Mouse (Mus musculus) intestine, embryonic 14.5 days (tissue): ENCODE results near the gene Grid2ip. TPM values are rescaled to one million over a fixed set of nuclear protein-coding genes. Genes with fewer than 3 reads are reported as not detected.
"Not testable (repeated sequence)": the region's sequence is repeated elsewhere in the genome, so short reads cannot be mapped to it uniquely, and the experiment has no call there.

Source experiments
- ATAC-seq: fragments of 200-750 bp; cut with Nextera tagmentation; replicated peaks from 2 replicates; pipeline ENCODE4 v1.8.0; 2017; ENCODE audit warnings: low read depth, moderate number of reproducible peaks, moderate TSS enrichment, moderate library complexity; ENCODE audit not compliant: low FRiP score, low TSS enrichment
- DNase-seq: peaks from one replicate; pipeline ENCODE4 v3.0.0-alpha.2; 2018; ENCODE audit warnings: low spot score
- H3K27ac ChIP-seq: fragments of 300-500 bp; sonication (generic); 2 replicates; pipeline ENCODE4 v1.5.1; 2014; ENCODE audit warnings: low read depth, mild to moderate bottlenecking, control low read depth
- H3K27me3 ChIP-seq: fragments of 300-500 bp; sonication (generic); replicated peaks from 2 replicates; pipeline ENCODE4 v1.6.1; 2014; ENCODE audit warnings: low read length, control low read depth; ENCODE audit not compliant: control insufficient read depth, insufficient read depth
- H3K36me3 ChIP-seq: fragments of 300-500 bp; sonication (generic); 2 replicates; pipeline ENCODE4 v1.6.1; 2014; ENCODE audit warnings: low read length, control low read depth; ENCODE audit not compliant: control insufficient read depth, insufficient read depth
- H3K4me1 ChIP-seq: fragments of 300-500 bp; sonication (generic); replicated peaks from 2 replicates; pipeline ENCODE4 v1.6.1; 2014; ENCODE audit warnings: low read length, control low read depth, mixed read lengths; ENCODE audit not compliant: control insufficient read depth, insufficient read depth
- H3K4me2 ChIP-seq: fragments of 300-500 bp; sonication (generic); 2 replicates; pipeline ENCODE4 v1.6.1; 2014; ENCODE audit warnings: low read length
- H3K4me3 ChIP-seq: fragments of 300-500 bp; sonication (generic); 2 replicates; pipeline ENCODE4 v1.5.1; 2014; ENCODE audit warnings: low read depth, low read length, control low read depth, mixed read lengths
- H3K9ac ChIP-seq: fragments of 300-500 bp; sonication (generic); 2 replicates; pipeline ENCODE4 v1.6.1; 2014; ENCODE audit warnings: mild to moderate bottlenecking, low read length
- H3K9me3 ChIP-seq: fragments of 300-500 bp; sonication (generic); 2 replicates; pipeline ENCODE4 v1.6.1; 2016; ENCODE audit warnings: low read length, control low read depth; ENCODE audit not compliant: control insufficient read depth
- WGBS: fragments of 180-500 bp; shearing (Covaris S2); extraction: QIAGEN DNeasy Blood & Tissue Kit; methylation state at CpG from one replicate; pipeline ENCODE4 v1.1.7; 2014; 5-methylcytosine and 5-hydroxymethylcytosine counted together
- polyA plus RNA-seq: library from polyadenylated mRNA; unstranded; fragments of >200 nt; fragmentation: Nextera tagmentation; extraction: Ambion mirVana; gene quantifications from 2 replicates; pipeline ENCODE4 v1.2.1, GENCODE M21; 2014

The Grid2ip gene
- polyA plus RNA-seq, 1 experiment from 2014 or later, result 0.30 TPM

GRCm38 (mm10) chr5:143370416-143371145, 13.4 kb downstream of the Grid2ip start:
- Histone ChIP-seq H3K27me3 (peaks cover 80% of the 10 kb centered on the region), H3K9me3 (no peaks in the 10 kb centered on the region), H3K27ac (no peak overlapping the region), H3K4me3 (no peak overlapping the region), H3K4me2 (no peak overlapping the region), H3K36me3 (no peaks in the 10 kb centered on the region), H3K9ac (no peak overlapping the region), H3K4me1 (peaks cover 6% of the 10 kb centered on the region)
- no peak for ATAC-seq
- DNase-seq, result no peak
- WGBS, result 31% methylated on average over 17 of the region's 17 CpGs

GRCm38 (mm10) chr5:143371146-143371510, 14.0 kb downstream of the Grid2ip start:
- Histone ChIP-seq H3K9me3 (no peaks in the 10 kb centered on the region), H3K4me2 (no peak overlapping the region), H3K4me1 (peaks cover 6% of the 10 kb centered on the region), H3K4me3 (no peak overlapping the region), H3K27me3 (peaks cover 75% of the 10 kb centered on the region), H3K36me3 (no peaks in the 10 kb centered on the region), H3K9ac (no peak overlapping the region), H3K27ac (no peak overlapping the region)
- DNase-seq (no peak), ATAC-seq (no peak)
- 61% methylated on average over 4 of the region's 4 CpGs for WGBS

GRCm38 (mm10) chr5:143372818-143373217, 15.7 kb downstream of the Grid2ip start:
- H3K4me2 ChIP-seq, result peak overlapping the region; percentile 57
- 0 out of 2 replicates have a peak overlapping the region, but pooled peaks have one; percentile 23 for H3K9ac ChIP-seq
- ATAC-seq (no peak), DNase-seq (no peak)
- WGBS, result 1% methylated on average over 35 of the region's 35 CpGs
- peaks cover 68% of the 10 kb centered on the region for H3K27me3 ChIP-seq
- no peaks in the 10 kb centered on the region for H3K36me3 ChIP-seq
- peak overlapping the region; percentile 33 for H3K4me3 ChIP-seq
- peaks cover 6% of the 10 kb centered on the region for H3K4me1 ChIP-seq
- no peaks in the 10 kb centered on the region for H3K9me3 ChIP-seq
- no peak overlapping the region for H3K27ac ChIP-seq

- Histone ChIP-seq H3K4me3 (peak overlapping the region; percentile 20; the same call in 1 of the 2 replicates), H3K4me1 (0 out of 2 replicates have a peak, but pooled peaks cover under 1% of the 10 kb centered on the region), H3K27ac (no peak overlapping the region), H3K27me3 (peaks cover 45% of the 10 kb centered on the region), H3K36me3 (no peaks in the 10 kb centered on the region), H3K9ac (no peak overlapping the region), H3K4me2 (peak overlapping the region; percentile 44), H3K9me3 (no peaks in the 10 kb centered on the region)
- DNase-seq (peak; percentile 91), ATAC-seq (peak; percentile 49)
- 10% methylated on average over 20 of the region's 21 CpGs for WGBS
These were observed 18.1 kb downstream of the Grid2ip start for GRCm38 (mm10) chr5:143375242-143375641.

GRCm38 (mm10) chr5:143376156-143376555, 19.0 kb downstream of the Grid2ip start:
- DNase-seq (no peak), ATAC-seq (no peak)
- H3K4me3 ChIP-seq, result no peak overlapping the region
- peaks cover 36% of the 10 kb centered on the region for H3K27me3 ChIP-seq
- H3K36me3 ChIP-seq, result no peaks in the 10 kb centered on the region
- no peaks in the 10 kb centered on the region for H3K9me3 ChIP-seq
- WGBS, result 86% methylated on average over 4 of the region's 4 CpGs
- no peaks in the 10 kb centered on the region for H3K4me1 ChIP-seq
- no peak overlapping the region for H3K9ac ChIP-seq
- H3K4me2 ChIP-seq, result no peak overlapping the region
- no peak overlapping the region for H3K27ac ChIP-seq

GRCm38 (mm10) chr5:143386797-143387621, 29.9 kb downstream of the Grid2ip start:
- ATAC-seq (peak; percentile 79), DNase-seq (peak; percentile 83)
- 7% methylated on average over 39 of the region's 39 CpGs for WGBS
- Histone ChIP-seq H3K9me3 (no peaks in the 10 kb centered on the region), H3K27ac (no peak overlapping the region), H3K4me2 (peak overlapping the region; percentile 53), H3K36me3 (no peaks in the 10 kb centered on the region), H3K9ac (no peak overlapping the region), H3K4me3 (peak overlapping the region; percentile 19), H3K4me1 (peaks cover 4% of the 10 kb centered on the region; the same call in 1 of the 2 replicates), H3K27me3 (peaks cover 10% of the 10 kb centered on the region; the same call in 1 of the 2 replicates)

- Histone ChIP-seq H3K36me3 (no peaks in the 10 kb centered on the region), H3K9ac (no peak overlapping the region), H3K27ac (no peak overlapping the region), H3K27me3 (no peaks in the 10 kb centered on the region), H3K4me1 (no peaks in the 10 kb centered on the region), H3K9me3 (no peaks in the 10 kb centered on the region), H3K4me2 (no peak overlapping the region), H3K4me3 (no peak overlapping the region)
- WGBS, result 81% methylated on average over 7 of the region's 7 CpGs
- DNase-seq, result no peak
- ATAC-seq, result no peak
These were observed 37.0 kb downstream of the Grid2ip start for GRCm38 (mm10) chr5:143394184-143394583.

GRCm38 (mm10) chr5:143394966-143395365, 37.8 kb downstream of the Grid2ip start:
- not testable (repeated sequence) for H3K4me3 ChIP-seq, H3K4me2 ChIP-seq, H3K27ac ChIP-seq, ATAC-seq, H3K9ac ChIP-seq, H3K27me3 ChIP-seq, H3K9me3 ChIP-seq, H3K4me1 ChIP-seq, DNase-seq, H3K36me3 ChIP-seq
- WGBS, result 83% methylated on average over 2 of the region's 2 CpGs
